Mouse (Mus musculus): ENCODE measurements around the gene Rab25.

The Rab25 gene

DNA sequence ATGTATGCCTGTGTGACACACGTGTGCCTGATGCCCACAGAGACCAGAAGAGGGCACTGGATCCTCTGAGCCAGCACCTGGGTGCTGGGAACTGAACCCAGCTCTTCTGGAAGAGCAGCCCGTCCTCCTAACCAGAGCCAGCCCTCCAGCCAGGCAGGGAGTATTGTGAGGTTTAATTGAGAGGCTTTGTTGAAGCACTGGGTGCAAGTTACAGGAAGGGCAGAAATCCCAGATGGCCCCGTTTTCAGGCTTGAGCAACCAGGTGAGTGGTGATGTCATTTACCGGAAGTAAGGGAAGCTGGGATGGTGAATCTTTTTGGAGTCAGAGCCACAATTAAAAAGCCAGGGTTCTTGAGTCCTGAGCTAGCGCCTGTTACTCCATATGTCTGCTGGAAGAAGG, 23.1 kb downstream of the Rab25 start:
- DNase-seq (ENCODE audit: low spot score), result peak; percentile 25

- no peak for DNase-seq (ENCODE audit: low spot score)
Measured at GRCm38 (mm10) chr3:88523027-88523426, 25.1 kb downstream of the Rab25 start.

- DNase-seq (ENCODE audit: low spot score), result peak; percentile 82
Measured at GRCm38 (mm10) chr3:88521803-88522331, 26.2 kb downstream of the Rab25 start.

GRCm38 (mm10) chr3:88521156-88521555, 26.9 kb downstream of the Rab25 start:
- no peak for DNase-seq (ENCODE audit: low spot score)

GRCm38 (mm10) chr3:88520078-88520477, 28.0 kb downstream of the Rab25 start:
- no peak for DNase-seq (ENCODE audit: low spot score)

- DNase-seq (ENCODE audit: low spot score), result no peak
Measured at GRCm38 (mm10) chr3:88518411-88518810, 29.7 kb downstream of the Rab25 start.

- no peak for DNase-seq (ENCODE audit: low spot score)
Measured at GRCm38 (mm10) chr3:88516407-88516806, 31.7 kb downstream of the Rab25 start.

- no peak for DNase-seq (ENCODE audit: low spot score)
Measured at GRCm38 (mm10) chr3:88515095-88515386, 33.1 kb downstream of the Rab25 start.

- DNase-seq (ENCODE audit: low spot score), result no peak
Measured at GRCm38 (mm10) chr3:88514231-88515094, 33.6 kb downstream of the Rab25 start.

GRCm38 (mm10) chr3:88513546-88514115, 34.5 kb downstream of the Rab25 start:
- DNase-seq (ENCODE audit: low spot score), result no peak

DNA sequence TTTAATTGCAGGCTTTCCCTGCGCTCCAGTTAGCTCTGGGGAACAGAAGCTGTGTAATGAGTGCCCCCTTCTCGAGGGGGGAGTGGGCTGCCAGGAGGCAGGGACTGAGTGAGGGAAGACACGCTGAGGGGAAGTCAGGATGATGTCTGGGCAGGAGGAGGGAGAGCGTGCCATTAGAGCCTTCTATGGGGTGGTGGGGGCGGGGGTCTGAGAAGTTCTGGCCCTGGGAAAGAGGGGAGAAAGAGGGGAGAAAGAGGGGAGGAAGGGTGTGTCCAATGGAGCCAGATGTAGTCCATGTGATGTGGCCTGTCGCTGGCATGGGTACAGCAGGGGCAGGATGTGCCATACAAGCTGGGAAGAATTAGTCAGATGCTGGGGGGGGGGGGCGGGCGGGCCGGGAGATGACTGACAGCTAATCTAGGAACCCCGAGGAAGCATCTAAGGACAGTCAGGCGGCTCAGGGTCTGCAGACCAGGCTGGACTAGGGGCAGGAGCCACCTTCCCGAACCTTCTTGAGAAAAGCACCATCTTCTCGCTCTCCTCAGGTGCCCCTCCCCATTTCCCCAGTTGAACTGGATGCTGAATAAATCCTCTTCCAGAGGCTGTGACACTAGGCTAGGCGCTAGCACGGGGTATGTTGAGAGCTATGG, 35.1 kb downstream of the Rab25 start:
- DNase-seq (ENCODE audit: low spot score), result peak; percentile 72

DNA sequence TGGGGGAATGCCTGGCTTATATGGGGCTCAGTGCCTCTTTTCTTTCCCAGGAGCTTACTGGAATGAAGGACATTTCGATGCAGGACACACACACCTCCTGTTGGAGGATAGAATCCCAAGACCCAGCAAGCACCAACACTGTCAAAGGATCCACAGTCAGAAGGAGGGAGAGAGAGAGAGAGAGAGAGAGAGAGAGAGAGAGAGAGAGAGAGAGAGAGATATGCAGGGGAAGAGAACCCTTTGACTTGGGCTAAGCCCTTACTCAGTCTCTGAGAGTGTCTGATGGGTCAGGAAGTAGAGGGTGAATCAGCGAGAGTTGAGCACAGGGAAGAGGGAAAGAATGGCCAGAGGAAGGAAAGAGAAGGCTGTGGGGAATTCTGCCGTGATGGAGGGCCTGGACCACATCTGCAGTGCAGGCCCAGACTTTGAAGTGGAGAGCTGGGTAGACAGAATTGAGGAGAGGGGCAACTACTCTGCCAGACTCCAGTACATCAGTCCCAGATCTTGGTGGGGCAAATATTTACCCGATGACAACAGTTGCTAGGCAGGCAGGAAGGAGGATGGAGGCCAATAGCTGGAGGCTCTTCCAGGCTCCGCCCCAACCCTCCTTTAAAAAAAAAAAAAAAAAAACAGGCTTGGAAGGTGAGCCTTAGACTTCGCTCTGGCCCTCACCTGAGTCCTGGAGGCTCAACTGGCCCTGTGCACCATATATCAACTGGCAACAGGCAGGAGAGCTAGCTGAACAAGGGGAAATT, 35.8 kb downstream of the Rab25 start:
- DNase-seq (ENCODE audit: low spot score), result peak; percentile 86

GRCm38 (mm10) chr3:88511559-88511958, 36.5 kb downstream of the Rab25 start:
- no peak for DNase-seq (ENCODE audit: low spot score)

GRCm38 (mm10) chr3:88510421-88511289, 37.4 kb downstream of the Rab25 start:
- DNase-seq (ENCODE audit: low spot score), result peak; percentile 20

DNA sequence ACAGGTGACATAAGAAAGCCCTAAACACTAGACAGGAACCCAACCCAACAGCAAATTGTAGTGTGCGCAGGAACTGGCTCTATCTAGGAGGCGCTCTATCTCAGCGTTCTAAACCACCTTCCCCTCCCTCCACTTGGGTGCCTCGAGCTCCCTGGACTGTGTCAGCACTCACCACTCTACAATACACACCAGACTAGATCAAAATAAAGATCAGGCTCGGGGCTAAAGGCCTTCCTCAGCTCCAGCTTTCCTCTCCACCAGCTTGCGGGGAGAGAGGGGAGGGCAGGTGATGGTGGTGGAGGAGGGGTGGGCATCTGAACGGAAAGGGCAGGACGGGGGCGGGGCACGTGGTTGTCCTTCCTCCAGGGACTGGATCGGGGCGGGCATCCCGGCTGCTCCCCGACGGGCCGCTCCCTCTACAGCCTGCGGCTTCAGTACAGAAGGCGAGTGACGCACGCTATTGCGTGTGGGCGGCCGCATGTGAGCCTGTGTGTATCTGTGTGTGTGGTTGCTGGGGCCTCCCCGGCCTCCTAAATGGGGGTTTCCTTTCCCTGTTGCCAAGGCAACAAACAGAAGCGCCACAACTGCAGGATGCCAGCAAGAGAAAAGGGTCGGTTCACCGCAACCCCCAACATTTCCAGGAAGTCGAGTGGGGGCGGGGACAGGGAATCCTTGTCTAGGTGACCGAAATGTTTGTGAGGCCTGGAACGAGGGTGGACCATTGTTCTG, 38.2 kb downstream of the Rab25 start, which contains the start of gene Lmna:
Lmna (minus strand) TSS at position 265 of the 729 bp plus-strand sequence.
- peak; percentile 98 for DNase-seq (ENCODE audit: low spot score)

DNA sequence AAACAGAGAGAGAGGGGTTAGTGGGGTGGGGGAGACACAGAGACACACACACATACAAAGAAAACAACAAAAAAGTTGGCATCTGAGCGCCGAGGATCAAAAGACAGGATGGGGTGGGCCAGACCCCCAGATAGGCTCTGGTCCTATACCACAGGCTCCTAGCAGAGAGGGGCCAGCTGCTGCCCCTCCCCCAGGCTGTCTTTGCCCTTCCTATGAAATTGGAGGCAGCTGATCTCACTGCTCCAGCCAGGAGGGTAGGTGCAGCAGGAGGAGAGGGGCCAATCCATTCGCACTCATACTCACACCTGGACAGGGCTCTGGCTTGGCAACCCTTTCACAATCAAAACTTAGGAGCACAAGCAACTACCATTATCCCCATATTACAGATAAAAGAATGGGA, 38.9 kb downstream of the Rab25 start:
- DNase-seq (ENCODE audit: low spot score), result no peak

DNA sequence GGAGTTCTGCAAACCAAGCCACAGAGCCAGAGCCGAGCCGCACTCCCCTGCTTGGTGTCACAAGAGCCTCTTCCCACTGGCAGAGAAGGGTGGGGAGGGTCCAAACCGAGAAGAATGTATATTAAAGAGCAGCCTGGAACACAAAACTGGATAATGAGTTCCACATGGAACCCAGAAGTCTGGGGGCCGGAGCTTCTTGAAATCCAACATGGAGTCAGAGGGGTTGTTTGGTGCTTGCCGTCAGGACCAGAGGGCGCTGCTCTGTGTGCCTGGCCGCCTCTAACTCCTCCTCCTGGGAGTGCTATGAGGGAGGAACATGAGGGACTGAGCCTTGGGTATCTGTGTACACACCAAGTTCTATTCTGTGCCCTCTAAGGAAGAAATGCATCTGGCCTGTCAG, 42.3 kb downstream of the Rab25 start:
- no peak for DNase-seq (ENCODE audit: low spot score)

DNA sequence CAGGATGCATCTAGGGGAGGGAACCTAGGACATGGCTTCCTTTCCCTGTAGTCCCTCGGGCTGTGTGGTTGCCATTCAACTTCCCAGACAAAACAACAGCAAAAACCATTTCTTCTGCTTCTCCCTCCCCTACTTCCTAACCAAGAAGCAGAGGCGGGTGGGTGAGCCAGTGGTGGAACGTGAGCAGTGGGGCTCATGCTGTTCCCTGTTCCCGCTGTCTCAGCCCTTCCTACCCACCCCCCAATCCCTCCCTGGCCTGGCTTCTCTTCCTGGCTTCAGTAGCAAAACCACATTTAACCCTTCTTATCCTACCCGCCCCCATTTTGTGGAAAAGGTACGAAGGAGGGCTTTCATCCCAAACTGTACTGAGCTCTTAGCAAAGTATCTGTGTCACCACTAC, 43.0 kb downstream of the Rab25 start:
- DNase-seq (ENCODE audit: low spot score), result no peak

DNA sequence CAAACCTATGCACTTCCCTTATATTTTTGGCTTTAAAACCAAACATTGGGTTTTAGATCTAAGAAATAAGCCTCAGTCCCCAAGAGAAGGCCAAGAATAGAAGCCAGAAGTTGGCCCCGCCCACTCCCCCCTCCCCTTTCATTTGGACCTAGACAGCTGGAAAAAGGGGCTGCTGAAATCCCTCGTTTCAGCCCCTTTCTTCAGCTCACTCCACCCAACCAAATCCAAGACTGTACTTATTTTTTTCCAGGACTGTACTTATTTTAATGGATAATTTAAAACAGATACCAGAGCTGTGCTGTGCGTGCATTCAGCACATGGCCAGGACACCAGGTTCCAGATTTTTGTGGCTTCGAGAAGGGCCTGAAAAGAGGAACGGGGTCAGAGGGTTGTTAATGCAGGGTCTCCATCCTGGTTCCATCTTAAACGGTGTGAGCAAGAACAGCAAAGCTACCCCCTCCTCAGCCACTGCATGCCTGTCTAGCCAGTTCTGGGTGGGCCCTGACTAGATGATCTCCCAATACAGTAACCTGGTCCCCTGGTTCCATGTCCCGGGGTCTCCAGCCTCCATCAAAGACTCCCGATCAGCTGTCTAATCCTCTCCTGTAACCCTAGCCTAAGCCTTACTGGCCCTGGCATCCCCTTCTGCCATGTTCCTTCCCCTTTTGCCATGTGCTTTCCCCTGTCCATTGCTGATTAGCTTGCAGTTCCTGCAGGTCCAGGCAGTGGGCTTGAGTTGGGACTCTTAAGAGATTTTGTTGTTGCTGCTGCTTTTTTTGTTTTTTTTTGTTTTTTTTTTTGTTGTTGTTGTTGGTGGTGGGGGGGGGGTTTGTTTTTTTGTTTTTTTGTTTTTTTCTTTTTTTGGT, 44.0 kb downstream of the Rab25 start:
- peak; percentile 72 for DNase-seq (ENCODE audit: low spot score)

- peak; percentile 67 for DNase-seq (ENCODE audit: low spot score)
Measured at GRCm38 (mm10) chr3:88503505-88503863, 44.6 kb downstream of the Rab25 start.

All from MN1 (cell line).